Mouse (Mus musculus): Measurements from ENCODE around the gene Snrnp40. TPM values are rescaled to one million over a fixed set of nuclear protein-coding genes. Genes with fewer than 3 reads are reported as not detected.

The Snrnp40 gene
- polyA plus RNA-seq (2014; fragmentation: Nextera tagmentation; extraction: Ambion mirVana), result 87.0 and 94.0 TPM in 2 replicates

DNA sequence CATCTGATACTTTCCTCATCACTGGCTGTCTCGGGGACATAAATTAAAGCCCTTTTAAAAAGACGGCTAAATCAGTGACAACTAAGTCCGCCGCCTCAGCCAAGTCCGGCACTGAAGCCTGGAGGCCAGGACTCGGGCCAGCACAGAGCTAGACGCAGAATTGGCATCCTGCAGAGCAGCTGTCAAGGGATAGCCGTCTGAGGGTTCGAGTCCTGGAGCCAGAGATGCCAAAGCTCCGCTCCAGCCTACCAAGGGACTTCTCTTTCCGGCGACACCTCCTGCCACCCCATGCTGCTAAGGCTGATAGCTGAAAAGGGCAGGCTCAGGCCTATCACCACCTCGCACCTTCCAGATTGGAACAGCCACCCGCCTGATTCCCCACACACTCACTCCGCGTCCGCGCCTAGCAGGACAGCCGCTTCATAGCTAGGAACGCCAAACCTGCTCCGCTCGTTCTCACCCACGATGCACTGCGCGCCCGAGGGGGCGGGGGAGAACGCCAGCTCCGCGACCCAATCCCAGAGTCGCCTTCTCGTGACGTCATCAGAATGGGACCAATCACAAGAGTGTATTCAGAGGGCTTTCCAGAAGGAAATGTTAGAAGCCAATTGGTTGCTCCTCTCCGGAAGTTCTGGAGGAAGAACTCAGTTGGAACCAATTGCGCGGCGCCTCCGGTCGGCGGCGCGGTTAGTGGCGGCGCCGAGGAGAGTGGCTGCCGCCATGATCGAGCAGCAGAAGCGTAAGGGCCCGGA lies at the start of gene Snrnp40, which contains the start of gene Zcchc17:
Snrnp40 (plus strand) TSS at position 647 of the 752 bp plus-strand sequence.
Zcchc17 (minus strand) TSS at position 458 of the 752 bp plus-strand sequence.
- no peaks in the 10 kb centered on the region for H3K27me3 ChIP-seq (ENCODE audit: control insufficient read depth, insufficient read depth, low read length)
- H3K36me3 ChIP-seq (ENCODE audit: control insufficient read depth, insufficient read depth, low read length), result peaks cover 9% of the 10 kb centered on the region
- H3K9me3 ChIP-seq (replicated peaks; ENCODE audit: control insufficient read depth, low read length), result no peaks in the 10 kb centered on the region
- ATAC-seq (replicated peaks; ENCODE audit: insufficient number of reproducible peaks, low FRiP score, low TSS enrichment), result peak; percentile 98
- H3K4me3 ChIP-seq (ENCODE audit: low read depth, low read length), result peak within 1 kb of the TSS; percentile 84
- H3K27ac ChIP-seq (ENCODE audit: low read depth, low read length), result peak within 1 kb of the TSS; percentile 86
- peak within 1 kb of the TSS; percentile 90 for H3K4me2 ChIP-seq
- H3K4me1 ChIP-seq (ENCODE audit: control insufficient read depth, insufficient read depth, low read length), result peaks cover 6% of the 10 kb centered on the region
- WGBS (ENCODE audit: insufficient replicate concordance), result under 1% methylated on average over 49 of the region's 49 CpGs
- peak within 1 kb of the TSS; percentile 95 for H3K9ac ChIP-seq (ENCODE audit: low read depth, low read length)

DNA sequence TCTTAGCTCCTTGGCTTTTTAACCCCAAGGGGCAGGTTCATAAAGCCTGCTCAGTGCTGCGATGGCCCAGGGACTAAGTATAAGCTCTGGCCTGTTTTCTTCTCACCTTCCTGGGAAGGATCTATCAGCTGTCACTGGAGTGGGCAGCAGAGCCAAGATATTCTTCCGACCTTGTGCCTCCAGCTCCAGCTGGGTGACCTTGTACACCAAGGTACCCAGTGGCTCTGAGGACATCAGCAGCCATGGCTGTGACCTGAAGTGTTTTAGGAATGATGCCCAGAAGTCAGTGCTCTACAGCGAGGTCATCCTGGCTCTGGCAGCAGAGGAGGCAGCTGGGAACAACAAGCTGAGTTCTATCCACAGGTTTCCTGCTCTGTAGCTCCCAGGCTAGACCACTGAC lies 47.4 kb upstream of the Snrnp40 start:
- no peak for ATAC-seq (replicated peaks; ENCODE audit: insufficient number of reproducible peaks, low FRiP score, low TSS enrichment)
- Histone ChIP-seq H3K27ac (ENCODE audit: low read depth, low read length) (no peak overlapping the region), H3K4me1 (ENCODE audit: control insufficient read depth, insufficient read depth, low read length) (peaks cover 31% of the 10 kb centered on the region), H3K9me3 (replicated peaks; ENCODE audit: control insufficient read depth, low read length) (no peaks in the 10 kb centered on the region), H3K9ac (ENCODE audit: low read depth, low read length) (no peak overlapping the region), H3K4me2 (no peak overlapping the region), H3K4me3 (ENCODE audit: low read depth, low read length) (no peak overlapping the region), H3K36me3 (ENCODE audit: control insufficient read depth, insufficient read depth, low read length) (peaks cover 17% of the 10 kb centered on the region), H3K27me3 (ENCODE audit: control insufficient read depth, insufficient read depth, low read length) (peaks cover 15% of the 10 kb centered on the region)
- WGBS (ENCODE audit: insufficient replicate concordance), result 65% methylated on average over 3 of the region's 3 CpGs

DNA sequence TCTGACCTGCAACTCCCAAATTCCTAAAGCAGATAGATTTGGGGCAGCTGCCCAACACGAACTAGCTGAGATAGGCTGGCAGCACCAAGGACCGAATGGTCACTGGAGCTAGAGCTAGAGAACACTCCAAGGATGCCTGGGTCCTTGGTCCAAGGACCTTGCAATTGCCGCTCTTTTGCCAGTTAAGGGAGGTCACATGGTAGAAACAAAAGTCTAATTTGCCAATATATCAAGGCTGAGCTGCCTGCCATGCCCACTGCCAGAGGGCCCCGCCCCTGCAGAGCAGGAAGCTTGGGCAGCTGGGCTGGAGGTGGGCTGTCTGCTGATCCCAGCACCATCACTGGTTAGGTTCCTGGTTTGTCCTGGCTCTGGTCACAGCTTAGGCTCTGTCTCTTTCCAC lies 46.4 kb upstream of the Snrnp40 start:
- H3K9me3 ChIP-seq (replicated peaks; ENCODE audit: control insufficient read depth, low read length), result no peaks in the 10 kb centered on the region
- H3K36me3 ChIP-seq (ENCODE audit: control insufficient read depth, insufficient read depth, low read length), result peaks cover 17% of the 10 kb centered on the region
- no peak overlapping the region for H3K9ac ChIP-seq (ENCODE audit: low read depth, low read length)
- 87% methylated on average over 4 of the region's 4 CpGs for WGBS (ENCODE audit: insufficient replicate concordance)
- H3K4me3 ChIP-seq (ENCODE audit: low read depth, low read length), result no peak overlapping the region
- H3K4me1 ChIP-seq (ENCODE audit: control insufficient read depth, insufficient read depth, low read length), result peaks cover 33% of the 10 kb centered on the region
- H3K27ac ChIP-seq (ENCODE audit: low read depth, low read length), result no peak overlapping the region
- peaks cover 13% of the 10 kb centered on the region for H3K27me3 ChIP-seq (ENCODE audit: control insufficient read depth, insufficient read depth, low read length)
- no peak for ATAC-seq (replicated peaks; ENCODE audit: insufficient number of reproducible peaks, low FRiP score, low TSS enrichment)
- no peak overlapping the region for H3K4me2 ChIP-seq

DNA sequence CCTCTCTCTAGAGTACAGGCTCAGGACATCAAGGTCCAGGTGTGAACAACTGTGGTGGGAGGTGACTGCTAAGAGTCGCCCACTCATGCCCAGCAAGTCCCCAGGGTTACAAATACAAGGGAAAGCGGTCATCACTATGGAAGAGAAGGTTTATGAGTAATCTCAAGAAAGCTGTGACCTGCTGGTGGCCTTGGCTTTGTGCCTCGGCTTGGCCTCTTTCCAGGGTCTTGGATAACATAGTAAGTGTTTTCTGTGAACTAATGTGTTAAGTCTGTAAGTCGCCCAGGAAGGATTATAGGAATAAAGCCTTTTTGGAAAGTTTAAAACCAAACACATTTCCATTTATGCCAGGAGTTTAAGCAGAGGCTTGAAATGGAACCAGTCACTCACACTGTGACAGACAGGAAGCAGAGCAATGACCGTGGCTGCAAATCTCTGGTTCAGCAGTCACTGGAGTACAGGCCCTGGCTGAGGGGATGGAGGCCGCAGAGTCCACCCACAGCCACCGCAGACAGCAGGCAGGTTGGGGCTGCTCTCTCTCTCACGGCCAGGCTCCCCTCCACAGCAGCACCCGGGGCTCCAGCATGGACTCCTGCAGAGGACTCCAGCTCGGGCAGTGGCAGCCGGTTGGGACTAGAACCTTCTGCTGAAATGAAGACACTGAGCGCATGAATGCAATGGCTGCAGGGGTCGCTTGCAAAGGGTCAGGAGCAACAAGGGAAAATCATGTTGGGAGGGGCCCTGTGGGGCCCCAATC lies 44.0 kb upstream of the Snrnp40 start:
- peak overlapping the region; percentile 77 for H3K27ac ChIP-seq (ENCODE audit: low read depth, low read length)
- peaks cover 27% of the 10 kb centered on the region for H3K4me1 ChIP-seq (ENCODE audit: control insufficient read depth, insufficient read depth, low read length)
- H3K4me2 ChIP-seq, result no peak overlapping the region
- WGBS (ENCODE audit: insufficient replicate concordance), result 64% methylated on average over 13 of the region's 13 CpGs
- no peaks in the 10 kb centered on the region for H3K9me3 ChIP-seq (replicated peaks; ENCODE audit: control insufficient read depth, low read length)
- H3K4me3 ChIP-seq (ENCODE audit: low read depth, low read length), result no peak overlapping the region
- H3K9ac ChIP-seq (ENCODE audit: low read depth, low read length), result peak overlapping the region; percentile 58
- H3K27me3 ChIP-seq (ENCODE audit: control insufficient read depth, insufficient read depth, low read length), result no peaks in the 10 kb centered on the region
- no peak for ATAC-seq (replicated peaks; ENCODE audit: insufficient number of reproducible peaks, low FRiP score, low TSS enrichment)
- H3K36me3 ChIP-seq (ENCODE audit: control insufficient read depth, insufficient read depth, low read length), result peaks cover 17% of the 10 kb centered on the region

DNA sequence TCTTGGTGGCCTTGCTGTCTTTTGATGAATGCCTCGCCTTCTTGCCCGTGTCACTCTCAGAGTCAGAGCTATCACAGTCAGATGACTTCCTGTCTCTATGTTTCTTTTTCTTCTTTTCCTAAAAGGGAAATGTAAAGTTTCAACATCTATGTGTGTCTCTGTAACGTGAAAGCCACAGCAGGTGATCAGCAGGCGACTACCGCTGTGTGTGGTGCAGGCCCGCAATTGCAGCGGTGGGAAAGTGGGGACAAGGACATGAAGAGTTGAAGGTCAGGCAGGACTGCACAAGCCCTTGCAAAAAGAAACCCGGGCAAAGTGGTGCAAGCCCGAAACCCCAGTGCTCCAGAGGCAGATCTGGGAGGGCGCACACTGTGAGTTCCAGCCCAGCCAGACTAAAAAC lies 43.2 kb upstream of the Snrnp40 start:
- Histone ChIP-seq H3K27me3 (ENCODE audit: control insufficient read depth, insufficient read depth, low read length) (no peaks in the 10 kb centered on the region), H3K4me3 (ENCODE audit: low read depth, low read length) (no peak overlapping the region), H3K9ac (ENCODE audit: low read depth, low read length) (no peak overlapping the region), H3K9me3 (replicated peaks; ENCODE audit: control insufficient read depth, low read length) (no peaks in the 10 kb centered on the region), H3K36me3 (ENCODE audit: control insufficient read depth, insufficient read depth, low read length) (peaks cover 17% of the 10 kb centered on the region), H3K27ac (ENCODE audit: low read depth, low read length) (peak overlapping the region; percentile 77; the same call in 1 of the 2 replicates), H3K4me2 (no peak overlapping the region), H3K4me1 (ENCODE audit: control insufficient read depth, insufficient read depth, low read length) (peaks cover 27% of the 10 kb centered on the region)
- ATAC-seq (replicated peaks; ENCODE audit: insufficient number of reproducible peaks, low FRiP score, low TSS enrichment), result no peak
- 68% methylated on average over 10 of the region's 10 CpGs for whole genome bisulfite sequencing (ENCODE audit: insufficient replicate concordance)

DNA sequence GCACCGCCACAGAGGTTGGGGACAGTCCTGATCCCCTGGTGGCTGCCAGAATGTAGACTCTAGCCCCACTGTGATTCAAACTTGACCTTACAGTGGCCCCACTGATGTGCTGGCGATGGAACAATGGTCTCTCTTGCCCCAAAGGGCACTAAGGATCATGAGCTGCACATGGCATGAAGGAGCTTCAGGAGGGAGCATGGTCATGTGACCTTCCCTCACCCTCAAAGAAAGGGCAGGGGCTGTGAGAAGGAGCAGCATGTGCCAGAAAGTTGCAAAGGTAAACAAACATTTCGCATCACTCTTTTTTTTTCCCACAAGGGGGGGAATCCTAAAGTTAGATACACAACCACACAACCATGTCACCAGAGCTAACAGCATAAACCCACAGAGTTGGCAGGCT lies 41.8 kb upstream of the Snrnp40 start:
- 68% methylated on average over 3 of the region's 3 CpGs for WGBS (ENCODE audit: insufficient replicate concordance)
- peaks cover 15% of the 10 kb centered on the region for H3K36me3 ChIP-seq (ENCODE audit: control insufficient read depth, insufficient read depth, low read length)
- H3K4me1 ChIP-seq (ENCODE audit: control insufficient read depth, insufficient read depth, low read length), result peaks cover 33% of the 10 kb centered on the region
- H3K27ac ChIP-seq (ENCODE audit: low read depth, low read length), result no peak overlapping the region
- no peak overlapping the region for H3K4me2 ChIP-seq
- no peaks in the 10 kb centered on the region for H3K9me3 ChIP-seq (replicated peaks; ENCODE audit: control insufficient read depth, low read length)
- no peak for ATAC-seq (replicated peaks; ENCODE audit: insufficient number of reproducible peaks, low FRiP score, low TSS enrichment)
- H3K9ac ChIP-seq (ENCODE audit: low read depth, low read length), result no peak overlapping the region
- no peak overlapping the region for H3K4me3 ChIP-seq (ENCODE audit: low read depth, low read length)
- no peaks in the 10 kb centered on the region for H3K27me3 ChIP-seq (ENCODE audit: control insufficient read depth, insufficient read depth, low read length)

DNA sequence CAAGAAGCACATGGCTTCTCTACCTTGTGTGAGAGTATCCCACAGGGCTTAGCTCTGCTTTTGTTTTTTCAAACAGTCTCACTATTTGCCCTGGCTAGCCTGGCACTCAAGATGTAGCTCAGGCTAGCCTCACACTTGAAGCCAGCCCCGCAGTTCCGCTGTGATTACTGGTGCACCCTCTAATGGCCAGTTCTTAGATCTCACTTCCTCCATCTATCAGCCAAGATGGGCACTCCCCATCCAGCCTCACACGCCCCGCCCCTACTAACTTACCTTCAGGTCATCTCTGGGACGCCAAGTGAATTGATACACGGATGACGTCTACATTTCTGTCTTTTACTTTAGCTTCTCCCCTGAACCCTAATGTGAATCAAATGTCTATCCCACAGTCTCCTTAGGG lies 40.4 kb upstream of the Snrnp40 start:
- WGBS (ENCODE audit: insufficient replicate concordance), result 79% methylated on average over 7 of the region's 7 CpGs
- no peak for ATAC-seq (replicated peaks; ENCODE audit: insufficient number of reproducible peaks, low FRiP score, low TSS enrichment)
- Histone ChIP-seq H3K9me3 (replicated peaks; ENCODE audit: control insufficient read depth, low read length) (no peaks in the 10 kb centered on the region), H3K4me3 (ENCODE audit: low read depth, low read length) (no peak overlapping the region), H3K36me3 (ENCODE audit: control insufficient read depth, insufficient read depth, low read length) (peaks cover 12% of the 10 kb centered on the region), H3K4me1 (ENCODE audit: control insufficient read depth, insufficient read depth, low read length) (peaks cover 41% of the 10 kb centered on the region), H3K4me2 (no peak overlapping the region), H3K9ac (ENCODE audit: low read depth, low read length) (no peak overlapping the region), H3K27me3 (ENCODE audit: control insufficient read depth, insufficient read depth, low read length) (no peaks in the 10 kb centered on the region), H3K27ac (ENCODE audit: low read depth, low read length) (no peak overlapping the region)

DNA sequence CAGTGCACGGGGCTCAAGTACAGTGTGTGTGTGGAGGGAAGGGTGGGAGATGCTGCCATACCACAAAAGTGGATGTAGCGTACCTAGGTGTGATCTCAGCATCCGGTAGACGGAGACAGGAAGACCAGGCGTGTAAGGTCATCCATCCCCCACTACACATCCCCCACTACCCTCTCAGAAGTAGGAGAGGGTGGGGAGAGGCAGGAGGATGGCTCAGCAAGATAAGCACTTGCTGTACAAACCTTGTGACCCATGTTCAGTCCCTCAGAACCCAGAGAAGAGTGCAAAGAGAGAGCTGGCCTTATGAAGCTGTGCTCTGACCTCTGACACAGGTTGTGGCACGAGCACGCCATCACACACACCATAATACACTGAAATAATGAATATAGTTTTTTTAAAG lies 38.3 kb upstream of the Snrnp40 start:
- ATAC-seq (replicated peaks; ENCODE audit: insufficient number of reproducible peaks, low FRiP score, low TSS enrichment), result no peak; the same call in 1 of the 2 replicates
- Histone ChIP-seq H3K4me2 (no peak overlapping the region), H3K36me3 (ENCODE audit: control insufficient read depth, insufficient read depth, low read length) (peaks cover 15% of the 10 kb centered on the region), H3K27me3 (ENCODE audit: control insufficient read depth, insufficient read depth, low read length) (no peaks in the 10 kb centered on the region), H3K4me1 (ENCODE audit: control insufficient read depth, insufficient read depth, low read length) (peaks cover 29% of the 10 kb centered on the region), H3K4me3 (ENCODE audit: low read depth, low read length) (no peak overlapping the region), H3K27ac (ENCODE audit: low read depth, low read length) (no peak overlapping the region), H3K9ac (ENCODE audit: low read depth, low read length) (no peak overlapping the region), H3K9me3 (replicated peaks; ENCODE audit: control insufficient read depth, low read length) (no peaks in the 10 kb centered on the region)
- WGBS (ENCODE audit: insufficient replicate concordance), result 88% methylated on average over 7 of the region's 7 CpGs
